Mouse (Mus musculus) frontal cortex, postnatal 10 days (tissue): Measurements from ENCODE around the gene Rasal3.

Experiments used
- DNase-seq, 2 experiments: peaks; one replicate each; pipeline ENCODE4 v3.0.0; 2022; ENCODE audit warnings: low spot score in 2 of 2, mixed read lengths in 1 of 2

Rasal3 gene

GRCm38 (mm10) chr17:32356281-32356680 is 47.1 kb downstream of the Rasal3 start:
- peak in 1 of 2 experiments; percentile 6 for DNase-seq

GRCm38 (mm10) chr17:32355031-32355430 is 48.4 kb downstream of the Rasal3 start:
- no peak for DNase-seq

- peak in 1 of 2 experiments; percentile 5 for DNase-seq
Observed at GRCm38 (mm10) chr17:32354211-32354610, 49.2 kb downstream of the Rasal3 start.

- DNase-seq: peak in 1 of 2 experiments; percentile 56
Observed at GRCm38 (mm10) chr17:32353696-32354095, 49.7 kb downstream of the Rasal3 start.

- no peak for DNase-seq
Observed at GRCm38 (mm10) chr17:32351726-32352125, 51.7 kb downstream of the Rasal3 start.

- peak in 1 of 2 experiments; percentile 5 for DNase-seq
Observed at GRCm38 (mm10) chr17:32351269-32351668, 52.1 kb downstream of the Rasal3 start.

- peak; percentile 96 to 97 for DNase-seq
Observed at GRCm38 (mm10) chr17:32350382-32350983, 52.9 kb downstream of the Rasal3 start, which contains the start of gene Akap8l. Akap8l (minus strand) TSS chr17:32350607.

- DNase-seq: no peak
Observed at GRCm38 (mm10) chr17:32349851-32350381, 53.5 kb downstream of the Rasal3 start.

- no peak for DNase-seq
Observed at GRCm38 (mm10) chr17:32349037-32349732, 54.2 kb downstream of the Rasal3 start.

GRCm38 (mm10) chr17:32348406-32348805 is 55.0 kb downstream of the Rasal3 start:
- DNase-seq: no peak

- DNase-seq: no peak
Observed at GRCm38 (mm10) chr17:32341102-32341501, 62.3 kb downstream of the Rasal3 start.
